Mouse (Mus musculus) midbrain, embryonic 13.5 days (tissue): ENCODE results near the gene Khdc1c. TPM values are rescaled to one million over a fixed set of nuclear protein-coding genes. Genes with fewer than 3 reads are reported as not detected.

ENCODE experiments used
- ATAC-seq: fragments of 200-750 bp; cut with Nextera tagmentation; 2 replicates; pipeline ENCODE4 v1.8.0; 2017; ENCODE audit warnings: mild to moderate bottlenecking, moderate TSS enrichment, moderate library complexity
- H3K27ac ChIP-seq: fragments of 300-500 bp; sonication (generic); 2 replicates; pipeline ENCODE4 v1.5.1; 2015; ENCODE audit warnings: inconsistent platforms, mild to moderate bottlenecking, moderate library complexity
- H3K27me3 ChIP-seq: fragments of 300-500 bp; sonication (generic); 2 replicates; pipeline ENCODE4 v1.6.1; 2015; ENCODE audit warnings: mild to moderate bottlenecking, inconsistent platforms
- H3K36me3 ChIP-seq: fragments of 300-500 bp; sonication (generic); 2 replicates; pipeline ENCODE4 v1.6.1; 2015; ENCODE audit warnings: mild to moderate bottlenecking, inconsistent platforms
- H3K4me1 ChIP-seq: fragments of 300-500 bp; sonication (generic); replicated peaks from 2 replicates; pipeline ENCODE4 v1.6.1; 2015; ENCODE audit warnings: inconsistent platforms
- H3K4me2 ChIP-seq: fragments of 300-500 bp; sonication (generic); replicated peaks from 2 replicates; pipeline ENCODE4 v1.6.1; 2015; ENCODE audit warnings: moderate library complexity, mild to moderate bottlenecking, inconsistent platforms
- H3K4me3 ChIP-seq: fragments of 300-500 bp; sonication (generic); replicated peaks from 2 replicates; pipeline ENCODE4 v1.5.1; 2015; ENCODE audit warnings: mild to moderate bottlenecking, inconsistent platforms
- H3K9ac ChIP-seq: fragments of 300-500 bp; sonication (generic); replicated peaks from 2 replicates; pipeline ENCODE4 v1.6.1; 2015; ENCODE audit warnings: mild to moderate bottlenecking, inconsistent platforms
- H3K9me3 ChIP-seq: fragments of 300-500 bp; sonication (generic); 2 replicates; pipeline ENCODE4 v1.6.1; 2016; ENCODE audit warnings: mild to moderate bottlenecking, inconsistent platforms
- WGBS: fragments of 180-500 bp; shearing (Covaris S2); methylation state at CpG from one replicate; pipeline ENCODE4 v1.1.7; 2015; 5-methylcytosine and 5-hydroxymethylcytosine counted together
- polyA plus RNA-seq: library from polyadenylated mRNA; unstranded; fragments of >200 nt; fragmentation: Nextera tagmentation; extraction: Ambion mirVana; gene quantifications from 2 replicates; pipeline ENCODE4 v1.2.1, GENCODE M21; 2015

Khdc1c gene
- polyA plus RNA-seq, 1 experiment from 2014 or later, result not detected

- H3K9me3 ChIP-seq, result no peaks in the 10 kb centered on the region
- no peaks in the 10 kb centered on the region for H3K36me3 ChIP-seq
- no peak within 1 kb of the TSS for H3K4me3 ChIP-seq
- WGBS, result 90% methylated on average over 1 of the region's 1 CpGs
- H3K27ac ChIP-seq, result no peak within 1 kb of the TSS
- no peak for ATAC-seq
- H3K4me1 ChIP-seq, result no peaks in the 10 kb centered on the region
- no peak within 1 kb of the TSS for H3K9ac ChIP-seq
- H3K4me2 ChIP-seq, result no peak within 1 kb of the TSS
- no peaks in the 10 kb centered on the region for H3K27me3 ChIP-seq
Measured at GRCm38 (mm10) chr1:21383256-21383655, 15.1 kb downstream of the Khdc1c start, which contains the start of gene Khdc1b. TSS of gene Khdc1b (plus strand) at chr1:21383556.

DNA sequence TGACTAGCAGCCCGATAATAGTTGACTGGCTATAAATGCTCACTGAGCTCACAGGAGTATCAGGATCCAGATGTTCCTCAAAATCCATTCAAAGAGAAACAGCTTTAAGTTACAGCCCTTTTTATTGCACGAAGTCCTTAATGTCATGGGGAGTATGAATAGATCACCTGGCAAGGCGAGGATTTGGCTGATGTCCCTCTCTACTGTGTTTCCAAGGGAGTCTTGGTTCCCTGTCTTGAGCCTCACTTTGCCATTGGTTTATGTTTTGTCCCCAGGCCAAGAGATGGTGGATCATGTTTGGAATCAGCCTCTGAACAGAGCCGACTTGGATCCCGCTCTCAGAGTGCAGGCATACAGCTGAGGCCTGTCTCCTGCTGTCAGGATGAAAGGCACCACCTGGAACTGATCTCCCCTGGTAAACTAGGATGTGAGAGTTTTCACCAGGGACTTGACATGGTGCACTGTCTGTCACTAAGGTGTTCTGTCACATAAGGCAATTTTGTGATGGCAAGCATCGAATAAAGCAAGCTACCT is 23.1 kb downstream of the Khdc1c start:
- H3K27ac ChIP-seq, result no peak overlapping the region
- no peak overlapping the region for H3K4me3 ChIP-seq
- 82% methylated on average over 6 of the region's 6 CpGs for WGBS
- no peaks in the 10 kb centered on the region for H3K9me3 ChIP-seq
- H3K9ac ChIP-seq, result no peak overlapping the region
- ATAC-seq, result no peak
- H3K4me2 ChIP-seq, result no peak overlapping the region
- H3K36me3 ChIP-seq, result no peaks in the 10 kb centered on the region
- H3K4me1 ChIP-seq, result no peaks in the 10 kb centered on the region
- no peaks in the 10 kb centered on the region for H3K27me3 ChIP-seq

GRCm38 (mm10) chr1:21402804-21403203 is 34.7 kb downstream of the Khdc1c start:
- WGBS, result 86% methylated on average over 8 of the region's 8 CpGs
- H3K27ac ChIP-seq, result no peak overlapping the region

GRCm38 (mm10) chr1:21407266-21407665 is 39.1 kb downstream of the Khdc1c start:
- 50% methylated on average over 2 of the region's 2 CpGs for WGBS
- Histone ChIP-seq H3K4me1 (peaks cover 9% of the 10 kb centered on the region; the same call in 1 of the 2 replicates), H3K27ac (no peak overlapping the region), H3K9me3 (no peaks in the 10 kb centered on the region), H3K9ac (no peak overlapping the region), H3K4me2 (no peak overlapping the region), H3K4me3 (no peak overlapping the region), H3K27me3 (no peaks in the 10 kb centered on the region), H3K36me3 (no peaks in the 10 kb centered on the region)
- ATAC-seq, result no peak

More at GRCm38 (mm10) chr1:21402804-21403203, 34.7 kb downstream of the Khdc1c start:
- H3K9me3 ChIP-seq, result no peaks in the 10 kb centered on the region
- no peak overlapping the region for H3K4me3 ChIP-seq
- ATAC-seq, result no peak
- no peaks in the 10 kb centered on the region for H3K36me3 ChIP-seq
- no peaks in the 10 kb centered on the region for H3K27me3 ChIP-seq
- no peak overlapping the region for H3K4me2 ChIP-seq
- no peak overlapping the region for H3K9ac ChIP-seq
- no peaks in the 10 kb centered on the region for H3K4me1 ChIP-seq

GRCm38 (mm10) chr1:21411331-21412196 is 43.4 kb downstream of the Khdc1c start:
- Histone ChIP-seq H3K27me3 (no peaks in the 10 kb centered on the region), H3K4me2 (no peak overlapping the region), H3K9me3 (no peaks in the 10 kb centered on the region), H3K4me3 (no peak overlapping the region), H3K27ac (peak overlapping the region; percentile 42), H3K36me3 (no peaks in the 10 kb centered on the region), H3K4me1 (peaks cover 9% of the 10 kb centered on the region; the same call in 1 of the 2 replicates), H3K9ac (no peak overlapping the region)
- ATAC-seq, result peak; percentile 87
- 54% methylated on average over 18 of the region's 18 CpGs for WGBS

- no peak overlapping the region for H3K4me2 ChIP-seq
- H3K27ac ChIP-seq, result no peak overlapping the region
- WGBS, result 83% methylated on average over 2 of the region's 2 CpGs
- H3K9me3 ChIP-seq, result no peaks in the 10 kb centered on the region
- no peak overlapping the region for H3K9ac ChIP-seq
- no peak overlapping the region for H3K4me3 ChIP-seq
- H3K27me3 ChIP-seq, result no peaks in the 10 kb centered on the region
- peaks cover 9% of the 10 kb centered on the region; the same call in 1 of the 2 replicates for H3K4me1 ChIP-seq
- ATAC-seq, result no peak; the same call in 1 of the 2 replicates
- no peaks in the 10 kb centered on the region for H3K36me3 ChIP-seq
Measured at GRCm38 (mm10) chr1:21412197-21412555, 44.0 kb downstream of the Khdc1c start.

DNA sequence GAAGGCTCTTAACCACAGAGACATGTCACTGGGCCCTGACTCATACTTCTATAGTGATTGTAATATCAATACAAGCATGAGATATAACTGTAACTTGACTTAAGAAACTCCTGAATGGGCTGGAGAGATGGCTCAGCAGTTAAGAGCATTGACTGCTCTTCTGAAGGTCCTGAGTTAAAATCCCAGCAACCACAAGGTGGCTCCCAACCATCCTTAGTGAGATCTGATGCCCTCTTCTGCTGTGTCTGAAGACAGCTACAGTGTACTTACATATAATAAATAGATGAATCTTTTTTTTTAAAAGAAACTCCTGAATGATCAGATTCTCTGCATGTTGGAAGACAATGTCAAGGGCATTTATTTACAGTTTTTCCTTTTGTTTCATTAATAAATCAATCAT is 51.2 kb downstream of the Khdc1c start:
- H3K4me2 ChIP-seq, result no peak overlapping the region
- no peak overlapping the region for H3K27ac ChIP-seq
- ATAC-seq, result no peak
- no peak overlapping the region for H3K9ac ChIP-seq
- H3K36me3 ChIP-seq, result no peaks in the 10 kb centered on the region
- H3K4me1 ChIP-seq, result no peaks in the 10 kb centered on the region
- no peak overlapping the region for H3K4me3 ChIP-seq
- H3K27me3 ChIP-seq, result no peaks in the 10 kb centered on the region
- no peaks in the 10 kb centered on the region for H3K9me3 ChIP-seq

Other genes with a start within 250 kb of the Khdc1c start
- 15.7 and 16.7 TPM in 2 replicates for gene Tmem14a, start 149.8 kb upstream of the Khdc1c start, polyA plus RNA-seq
- 0.61 and 0.87 TPM in 2 replicates for gene Gsta3, start 127.7 kb upstream of the Khdc1c start, polyA plus RNA-seq
- gene Khdc1a, start 18.7 kb upstream of the Khdc1c start, polyA plus RNA-seq, result not detected in 2 replicates
- 0.16 TPM in 1 of 2 replicates, not detected in the other for gene Khdc1b, start 15.2 kb downstream of the Khdc1c start, polyA plus RNA-seq